Mouse (Mus musculus): ENCODE results near the gene Col4a6.

DNA sequence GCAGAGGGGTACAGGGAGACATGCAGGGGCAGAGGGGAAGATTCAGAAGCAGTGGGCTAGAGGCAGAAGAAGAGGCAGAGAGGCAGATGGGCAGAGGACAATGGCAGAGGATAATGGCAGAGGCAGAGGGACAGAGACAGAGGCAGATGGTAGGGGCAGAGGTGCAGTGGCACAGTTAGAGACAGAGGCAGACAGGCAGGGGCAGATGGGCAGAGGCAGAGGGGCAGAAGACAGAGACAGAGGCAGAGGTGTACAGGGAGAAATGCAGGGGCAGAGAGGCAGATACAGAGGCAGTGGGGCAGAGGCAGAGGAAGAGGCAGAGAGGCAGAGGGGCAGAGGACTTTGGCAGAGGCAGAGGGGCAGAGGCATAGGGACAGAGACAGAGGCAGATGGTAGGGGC lies 322.7 kb downstream of the Col4a6 start:
- TF ChIP-seq CTCF (IDR thresholded peaks at IDR 0.05; ENCODE audit: control insufficient read depth, insufficient read depth, insufficient read length) = no peak
- no peak for TF ChIP-seq MYOD1 (IDR thresholded peaks at IDR 0.05; ENCODE audit: control insufficient read depth, insufficient read length, low read depth)
- TF ChIP-seq MYOG (IDR thresholded peaks at IDR 0.05; ENCODE audit: control insufficient read depth, extremely low read depth, insufficient read length) = no peak
- TF ChIP-seq USF1 (IDR thresholded peaks at IDR 0.05; ENCODE audit: low read depth) = no peak

All from C2C12 (cell line).